ENCODE assay signal across 9 mouse cellular contexts in genomic region chr9:107400666-107401285, GRCm38 (mm10). TPM values are rescaled to one million over a fixed set of nuclear protein-coding genes. Genes with fewer than 3 reads are reported as not detected.
DNase-seq lines count a peak whose midpoint lies in the region; ATAC-seq and TF ChIP-seq lines count a peak whose summit lies in the region.
"Had no signal": no experiment of that assay in that cellular context is flagged by ENCODE, and none has a peak within 500 bp of the region (broad histone marks: within the 10 kb centered on the region; RNA-seq: fewer than 3 reads in every experiment).

No protein-coding gene starts in this region.

- peaks cover 62% of the 10 kb centered on the region for H3K27me3 ChIP-seq in heart, embryonic 14.5 days (ENCODE audit: control insufficient read depth, insufficient read depth, low read length)
- peaks cover 8% of the 10 kb centered on the region for H3K27me3 ChIP-seq in heart, adult 2 months (ENCODE audit: control insufficient read depth, insufficient read depth, low read length)
- peaks cover 40% of the 10 kb centered on the region for H3K27me3 ChIP-seq in hindbrain, embryonic 13.5 days
- H3K27me3 ChIP-seq in midbrain, embryonic 15.5 days (replicated peaks): peaks cover 3% of the 10 kb centered on the region; the same call in 1 of the 2 replicates

- TF ChIP-seq EP300 in heart, adult 2 months (IDR thresholded peaks at IDR 0.05; ENCODE audit: insufficient read depth, low read depth, low read length): no peak

- no peaks in the 10 kb centered on the region for H3K79me2 ChIP-seq in heart, adult 2 months (replicated peaks; ENCODE audit: control insufficient read depth, insufficient read depth, low read length)

- H3K4me1 ChIP-seq in heart, embryonic 14.5 days (ENCODE audit: control insufficient read depth in 2 of 2, insufficient read depth in 2 of 2, low read length in 2 of 2): peaks cover 3 to 8% of the 10 kb centered on the region in 2 experiments; a peak in 2 of 4 replicates
- H3K4me1 ChIP-seq in heart, adult 2 months (ENCODE audit: control insufficient read depth, insufficient read depth, low read length): no peaks in the 10 kb centered on the region
- H3K4me1 ChIP-seq in hindbrain, embryonic 13.5 days (replicated peaks): peaks cover 52% of the 10 kb centered on the region
- peaks cover 47% of the 10 kb centered on the region for H3K4me1 ChIP-seq in midbrain, embryonic 15.5 days

- WGBS in heart, embryonic 14.5 days: 15% methylated on average over 13 of the region's 13 CpGs
- WGBS in heart, adult 2 months: 19% methylated on average over 13 of the region's 13 CpGs
- WGBS in hindbrain, embryonic 13.5 days: 12% methylated on average over 13 of the region's 13 CpGs
- WGBS in midbrain, embryonic 15.5 days: 18% methylated on average over 13 of the region's 13 CpGs

- H3K36me3 ChIP-seq in heart, embryonic 14.5 days (ENCODE audit: control insufficient read depth, insufficient read depth, low read length): no peaks in the 10 kb centered on the region
- no peaks in the 10 kb centered on the region for H3K36me3 ChIP-seq in heart, adult 2 months (ENCODE audit: control insufficient read depth, insufficient read depth, low read length)
- H3K36me3 ChIP-seq in hindbrain, embryonic 13.5 days: no peaks in the 10 kb centered on the region
- no peaks in the 10 kb centered on the region for H3K36me3 ChIP-seq in midbrain, embryonic 15.5 days (replicated peaks)

- DNase-seq in heart, adult 2 months: no peak
- peak; percentile 56 for DNase-seq in cerebellum, adult 9-11 months
- DNase-seq in embryo, embryonic 9.5 days (ENCODE audit: extremely low spot score): no peak
- no peak for DNase-seq in layer of hippocampus, adult 11-12 months (ENCODE audit: low spot score)
- DNase-seq: lung, postnatal 10 days had no signal

- H3K27ac ChIP-seq in heart, embryonic 14.5 days (replicated peaks in 1 of 2; ENCODE audit: control insufficient read depth in 1 of 2, insufficient read depth in 1 of 2, low read depth in 2 of 2, low read length in 2 of 2): no peak overlapping the region
- no peak overlapping the region for H3K27ac ChIP-seq in heart, adult 2 months
- peak overlapping the region; percentile 87 for H3K27ac ChIP-seq in hindbrain, embryonic 13.5 days
- H3K27ac ChIP-seq in midbrain, embryonic 15.5 days: peak overlapping the region; percentile 76; the same call in 1 of the 2 replicates

- H3K9me3 ChIP-seq in heart, embryonic 14.5 days (ENCODE audit: control insufficient read depth, low read length): no peaks in the 10 kb centered on the region
- no peaks in the 10 kb centered on the region for H3K9me3 ChIP-seq in hindbrain, embryonic 13.5 days
- no peaks in the 10 kb centered on the region for H3K9me3 ChIP-seq in midbrain, embryonic 15.5 days

- intact Hi-C loops in heart, adult 2 months (cut with DNase I): no loop called here

- TF ChIP-seq CTCF in heart, adult 2 months (IDR thresholded peaks at IDR 0.05): no peak

- peak overlapping the region; percentile 98 for H3K4me2 ChIP-seq in heart, embryonic 14.5 days (ENCODE audit: low read length)
- peak overlapping the region; percentile 90 for H3K4me2 ChIP-seq in hindbrain, embryonic 13.5 days
- peak overlapping the region; percentile 88 for H3K4me2 ChIP-seq in midbrain, embryonic 15.5 days

- TF ChIP-seq POLR2A in heart, adult 2 months (IDR thresholded peaks at IDR 0.05; ENCODE audit: insufficient read depth, low read depth, low read length): no peak

- no peak for ATAC-seq in heart, embryonic 14.5 days (ENCODE audit: insufficient number of reproducible peaks, insufficient read depth, low FRiP score, low read depth)
- ATAC-seq in hindbrain, embryonic 13.5 days (ENCODE audit: low FRiP score): no peak
- no peak for ATAC-seq in midbrain, embryonic 15.5 days (replicated peaks)
- no peak for ATAC-seq in megakaryocyte-erythroid progenitor cell, adult 5-6 weeks (replicated peaks; ENCODE audit: low FRiP score, low TSS enrichment, poor library complexity, severe bottlenecking)

- peak overlapping the region; percentile 66 to 74 for H3K4me3 ChIP-seq in heart, embryonic 14.5 days (ENCODE audit: control insufficient read depth in 1 of 2, insufficient read depth in 1 of 2, low read depth in 1 of 2, low read length in 2 of 2)
- no peak overlapping the region for H3K4me3 ChIP-seq in heart, adult 2 months
- H3K4me3 ChIP-seq in hindbrain, embryonic 13.5 days: peak overlapping the region; percentile 83
- H3K4me3 ChIP-seq in midbrain, embryonic 15.5 days: peak overlapping the region; percentile 86

- peak overlapping the region; percentile 71 for H3K9ac ChIP-seq in heart, embryonic 14.5 days (ENCODE audit: low read length)
- no peak overlapping the region for H3K9ac ChIP-seq in heart, adult 2 months (ENCODE audit: low read depth, low read length)
- H3K9ac ChIP-seq in hindbrain, embryonic 13.5 days: peak overlapping the region; percentile 95
- H3K9ac ChIP-seq in midbrain, embryonic 15.5 days: peak overlapping the region; percentile 83

RNA-seq across cellular contexts. Expression of gene Cacna2d2, which starts 1.4 kb away (rescaled TPM):
- 3.0 and 5.6 TPM in 2 replicates for polyA plus RNA-seq in heart, embryonic 14.5 days (2014; fragmentation: Nextera tagmentation; extraction: Ambion mirVana)
- total RNA-seq in heart, adult 2 months (2021): 10 to 100 TPM; 12.9 to 14.1 TPM
- 10.5 and 13.3 TPM in 2 replicates for polyA plus RNA-seq in heart, adult 2 months (2012; rRNA removed)
- 7.6 and 8.3 TPM in 2 replicates for polyA plus RNA-seq in hindbrain, embryonic 13.5 days (2015; fragmentation: Nextera tagmentation; extraction: Ambion mirVana)
- 10.2 and 10.3 TPM in 2 replicates for polyA plus RNA-seq in midbrain, embryonic 15.5 days (2015; fragmentation: Nextera tagmentation; extraction: Ambion mirVana)
- 0.10 TPM in 1 of 2 replicates, not detected in the other for total RNA-seq in megakaryocyte-erythroid progenitor cell, adult 5-6 weeks (2014; fragmentation: Nextera tagmentation)
- not detected in 2 replicates for total RNA-seq in megakaryocyte-erythroid progenitor cell, adult 5-6 weeks (2017)

Comparison
In these comparisons a context has a peak if more than half of its experiments do, and no peak if none do; other contexts are left out.
1. H3K27ac ChIP-seq: peak in hindbrain, embryonic 13.5 days (single experiment) and midbrain, embryonic 15.5 days (single experiment); none in heart, embryonic 14.5 days (0 of 2) and heart, adult 2 months (single experiment).
2. Peak in every context shown above with its lines, with median percentiles within 50 percentile points of each other: H3K4me2 ChIP-seq.